Mouse (Mus musculus) bone marrow, adult 2 months (tissue): ENCODE data around the gene Nmnat3. TPM values are rescaled to one million over a fixed set of nuclear protein-coding genes. Genes with fewer than 3 reads are reported as not detected.

Experiments used
- H3K27ac ChIP-seq: fragments of 200-500 bp; 2 replicates; pipeline ENCODE4 v1.5.1; 2012; ENCODE audit warnings: low read depth, mild to moderate bottlenecking, control low read depth, inconsistent platforms, low read length; ENCODE audit not compliant: control insufficient read depth, poor library complexity, insufficient read depth
- H3K4me1 ChIP-seq: fragments of 200-500 bp; 2 replicates; pipeline ENCODE4 v1.6.1; 2011; ENCODE audit warnings: low read length; ENCODE audit not compliant: control insufficient read depth, insufficient read depth
- H3K4me3 ChIP-seq: fragments of 200-500 bp; replicated peaks from 2 replicates; pipeline ENCODE3; 2011; ENCODE audit warnings: mild to moderate bottlenecking, low read depth, low read length, control low read depth; ENCODE audit not compliant: control insufficient read depth
- CTCF ChIP-seq: fragments of 200-500 bp; IDR thresholded peaks from 2 replicates; pipeline ENCODE4 v1.5.1; 2011; ENCODE audit warnings: low read length, control low read depth; ENCODE audit not compliant: control insufficient read depth, insufficient read depth
- POLR2A ChIP-seq: fragments of 200-500 bp; IDR thresholded peaks from 2 replicates; pipeline ENCODE4 v1.6.1; 2011; ENCODE audit warnings: low read depth, mild to moderate bottlenecking, control low read depth, low read length, borderline replicate concordance; ENCODE audit not compliant: control insufficient read depth
- WGBS: fragments of 180-500 bp; shearing (Covaris S2); methylation state at CpG from one replicate; pipeline ENCODE4 v1.1.7; 2018; 5-methylcytosine and 5-hydroxymethylcytosine counted together
- polyA plus RNA-seq: library from polyadenylated mRNA; stranded (reverse); fragments of >200 nt; gene quantifications from 2 replicates; pipeline ENCODE4 v1.2.4, GENCODE M21; 2011; ENCODE audit warnings: low replicate concordance; ENCODE audit not compliant: missing spikeins, insufficient read depth, insufficient read length

Nmnat3 gene
- polyA plus RNA-seq, 1 experiment: 18.9 TPM

DNA sequence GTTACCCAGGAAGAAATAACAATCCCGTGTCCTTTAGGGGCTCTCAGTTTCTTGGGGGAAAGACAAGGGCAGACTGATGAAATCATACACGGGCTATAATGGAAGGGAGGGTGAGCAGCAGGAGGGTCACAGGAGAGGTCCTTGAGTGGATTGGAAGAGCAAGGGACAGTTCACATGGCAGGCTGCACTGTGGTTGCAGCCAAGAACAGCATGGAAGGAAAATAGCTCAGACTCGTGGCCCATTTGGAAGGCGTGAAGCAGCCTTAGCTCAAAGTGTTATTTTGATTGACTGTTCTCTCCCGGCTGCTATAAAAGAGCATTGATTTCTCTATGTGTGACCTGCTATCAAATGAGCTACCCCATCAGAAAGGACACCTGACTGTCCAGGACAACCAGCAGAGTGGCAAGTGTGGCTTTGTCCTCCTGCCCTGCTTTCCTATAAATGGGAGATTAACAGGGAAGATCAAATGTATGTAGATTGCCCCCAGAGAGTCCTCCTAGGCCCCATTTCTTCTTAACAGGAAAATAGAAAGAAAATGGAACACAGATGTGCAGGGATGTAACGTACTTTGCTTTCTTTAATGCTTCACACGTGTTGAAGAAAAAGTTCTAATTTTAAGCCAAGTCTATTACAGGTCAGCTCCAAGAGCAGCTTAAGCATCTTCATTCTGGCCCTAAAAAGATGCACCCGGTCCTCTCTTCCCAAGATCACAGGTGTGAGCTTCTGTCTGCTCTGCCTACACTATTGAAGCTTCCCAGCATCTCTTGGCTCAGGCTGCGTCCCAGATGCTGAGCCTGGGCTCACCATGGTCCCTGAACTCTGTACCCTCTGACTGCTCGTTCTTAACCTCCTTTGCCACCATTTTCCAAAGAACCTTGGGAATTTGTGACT is 100.8 kb downstream of the Nmnat3 start:
- no peaks in the 10 kb centered on the region for H3K4me1 ChIP-seq
- TF ChIP-seq CTCF: no peak
- TF ChIP-seq POLR2A: no peak
- WGBS: 86% methylated on average over 10 of the region's 10 CpGs
- no peak overlapping the region for H3K4me3 ChIP-seq
- H3K27ac ChIP-seq: no peak overlapping the region

DNA sequence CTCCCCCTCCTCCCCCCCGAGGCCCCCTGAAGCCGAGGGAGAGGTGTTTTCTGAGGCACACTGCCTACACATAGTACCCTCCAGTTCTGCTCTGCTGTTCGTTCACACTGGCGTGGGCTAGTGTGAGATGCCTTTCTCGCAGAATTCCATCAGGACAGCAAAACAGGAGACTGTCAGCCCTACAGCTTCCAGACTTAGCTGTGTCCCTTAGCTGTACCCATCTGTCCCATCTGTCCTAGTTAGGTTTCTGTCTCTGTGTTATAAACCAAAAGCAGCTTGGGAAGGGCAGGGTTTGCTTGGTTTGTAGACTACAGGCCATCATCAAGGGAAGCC is 101.4 kb downstream of the Nmnat3 start:
- Histone ChIP-seq H3K4me1 (no peaks in the 10 kb centered on the region), H3K27ac (no peak overlapping the region), H3K4me3 (no peak overlapping the region)
- WGBS: 91% methylated on average over 5 of the region's 5 CpGs
- TF ChIP-seq POLR2A (no peak), CTCF (no peak)

DNA sequence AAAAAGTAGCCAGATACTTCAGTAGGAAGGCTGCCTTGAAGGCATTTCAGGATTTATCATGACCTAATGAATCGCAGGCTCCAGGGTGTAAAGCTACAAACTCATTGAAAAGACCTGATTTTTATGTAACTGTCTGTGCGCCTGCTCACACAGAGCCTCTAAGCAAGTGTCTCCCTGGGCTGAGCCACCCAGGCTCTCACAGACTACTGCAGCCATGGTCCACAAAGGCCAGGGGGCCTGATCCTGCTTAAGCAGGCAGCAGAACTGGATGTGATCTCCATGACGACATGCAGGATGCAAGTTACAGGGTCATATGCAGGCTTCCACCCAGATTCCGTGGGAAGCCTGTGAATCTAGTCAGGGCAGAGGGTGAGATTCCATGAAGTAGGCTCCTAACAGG is 106.3 kb downstream of the Nmnat3 start:
- H3K27ac ChIP-seq: no peak overlapping the region
- H3K4me3 ChIP-seq: no peak overlapping the region
- no peaks in the 10 kb centered on the region for H3K4me1 ChIP-seq
- no peak for TF ChIP-seq CTCF
- no peak for TF ChIP-seq POLR2A
- 90% methylated on average over 4 of the region's 4 CpGs for WGBS

DNA sequence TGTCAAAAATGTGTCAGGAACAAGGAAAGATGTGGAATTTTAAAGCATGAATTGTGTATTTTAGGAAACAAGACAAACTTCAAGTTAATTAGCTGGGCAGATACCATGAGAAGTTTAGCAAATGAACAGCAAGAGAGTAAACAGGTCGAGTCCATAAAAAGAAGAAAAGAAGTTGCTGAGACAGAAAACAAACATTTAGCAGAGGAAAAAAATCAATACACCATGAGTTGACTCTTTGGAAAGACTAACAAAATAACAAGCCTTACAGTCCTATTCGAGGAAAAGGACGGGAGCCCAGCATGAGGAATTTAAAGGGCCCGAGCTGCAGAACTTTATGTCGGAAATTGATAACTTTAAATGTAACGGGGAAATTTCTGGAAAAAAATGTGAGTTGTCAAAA is 110.0 kb downstream of the Nmnat3 start:
- no peaks in the 10 kb centered on the region for H3K4me1 ChIP-seq
- 92% methylated on average over 6 of the region's 6 CpGs for WGBS
- H3K27ac ChIP-seq: no peak overlapping the region
- TF ChIP-seq CTCF (no peak), POLR2A (no peak)
- no peak overlapping the region for H3K4me3 ChIP-seq

DNA sequence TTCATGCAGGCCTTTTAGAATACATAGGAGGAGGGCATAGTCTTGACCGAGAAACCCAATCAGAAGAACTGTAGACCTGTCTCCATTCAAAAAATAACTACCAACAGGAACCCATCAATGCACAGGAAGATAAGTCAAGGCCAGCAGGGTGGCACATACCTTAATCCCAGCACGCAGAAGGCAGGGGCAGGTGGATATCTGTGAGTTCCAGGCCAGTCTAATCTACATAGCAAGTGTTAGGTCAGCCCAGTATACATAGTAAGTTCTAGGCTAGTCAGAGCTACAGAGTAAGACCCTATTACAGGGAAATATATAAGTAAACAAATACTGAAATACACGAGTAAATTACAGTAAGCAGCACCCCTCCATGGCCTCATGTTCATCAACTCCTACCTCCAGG is 110.6 kb downstream of the Nmnat3 start:
- H3K4me3 ChIP-seq: no peak overlapping the region
- no peak overlapping the region for H3K27ac ChIP-seq
- no peak for TF ChIP-seq POLR2A
- TF ChIP-seq CTCF: no peak
- H3K4me1 ChIP-seq: no peaks in the 10 kb centered on the region
- 84% methylated on average over 3 of the region's 3 CpGs for WGBS

DNA sequence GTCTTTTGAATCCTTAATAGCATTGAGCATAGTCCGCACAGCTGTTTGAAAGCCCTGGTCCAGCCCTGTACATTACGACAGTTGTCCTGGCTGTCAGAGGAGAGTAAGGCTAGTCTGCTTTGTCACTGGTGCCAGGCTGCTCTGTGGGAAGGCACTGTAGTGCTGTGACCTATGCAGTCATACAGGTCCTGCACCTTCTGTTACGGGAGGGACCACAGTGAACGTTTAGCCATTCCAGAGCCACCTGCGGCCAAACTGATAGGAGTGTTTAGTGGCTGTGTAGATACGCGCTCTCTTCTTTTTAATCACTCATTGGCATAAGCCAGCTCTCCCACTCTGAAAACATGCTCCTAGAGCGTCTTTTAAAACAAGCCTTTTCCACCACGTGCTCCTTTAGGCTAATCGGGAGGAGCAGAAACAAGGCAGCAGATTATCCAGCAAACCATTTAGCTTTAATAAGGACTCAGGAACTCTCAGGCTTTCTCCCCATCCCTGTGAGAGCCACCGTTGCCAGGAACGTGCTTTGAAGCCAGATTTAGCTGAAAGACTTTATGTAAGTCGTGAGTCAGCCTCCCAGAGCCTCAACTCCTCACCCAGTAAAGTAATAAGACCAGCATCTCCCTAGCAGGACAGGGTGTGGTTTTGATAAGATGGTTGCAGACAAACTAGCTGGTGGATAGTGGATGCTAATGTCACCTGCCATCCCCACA is 113.1 kb downstream of the Nmnat3 start:
- no peaks in the 10 kb centered on the region for H3K4me1 ChIP-seq
- 87% methylated on average over 13 of the region's 13 CpGs for WGBS

DNA sequence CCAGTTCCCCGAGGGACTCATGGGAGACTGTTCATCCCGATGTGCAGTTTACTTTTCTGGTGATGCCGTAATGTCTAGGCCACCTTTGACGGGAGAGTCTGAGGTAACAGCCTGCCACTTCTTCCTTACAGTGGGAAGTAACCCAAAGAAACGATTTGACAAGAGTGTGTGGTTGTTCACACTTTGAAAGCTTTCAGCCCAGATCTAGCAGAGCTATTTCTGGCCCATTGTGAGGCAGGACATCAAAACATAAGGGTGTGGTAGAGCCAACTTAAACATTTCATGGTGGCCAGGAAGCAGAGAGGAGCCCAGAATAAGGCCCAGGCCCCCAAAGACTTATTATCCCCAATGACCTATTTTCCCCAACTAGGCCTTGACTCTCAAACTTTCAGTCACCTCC is 114.4 kb downstream of the Nmnat3 start:
- TF ChIP-seq POLR2A (no peak), CTCF (no peak)
- Histone ChIP-seq H3K4me3 (no peak overlapping the region), H3K27ac (no peak overlapping the region), H3K4me1 (no peaks in the 10 kb centered on the region)
- 68% methylated on average over 5 of the region's 5 CpGs for WGBS

More for the DNA sequence above, 113.1 kb downstream of the Nmnat3 start:
- Histone ChIP-seq H3K4me3 (no peak overlapping the region), H3K27ac (no peak overlapping the region)
- TF ChIP-seq CTCF: no peak
- TF ChIP-seq POLR2A: no peak

DNA sequence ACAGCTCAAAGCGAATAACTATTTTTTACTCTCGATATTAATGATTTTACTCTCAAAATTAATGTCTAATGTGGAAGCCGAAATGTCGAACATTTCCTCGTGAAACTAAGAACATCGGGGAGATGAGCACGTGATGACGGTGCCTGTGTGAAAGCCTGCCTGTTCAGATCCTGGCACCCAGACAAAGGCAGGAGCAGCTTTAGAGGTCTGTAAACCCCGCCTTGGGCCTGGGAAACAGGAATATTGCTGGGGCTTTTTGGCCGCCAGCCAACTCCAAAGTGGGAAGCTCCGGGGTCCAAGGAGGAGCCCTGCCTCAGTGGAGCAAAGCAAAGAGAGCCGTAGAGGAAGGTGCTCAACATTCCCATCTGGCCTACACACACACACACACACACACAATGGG is 120.5 kb downstream of the Nmnat3 start:
- Histone ChIP-seq H3K27ac (no peak overlapping the region), H3K4me1 (no peaks in the 10 kb centered on the region), H3K4me3 (no peak overlapping the region)
- WGBS: 94% methylated on average over 12 of the region's 12 CpGs
- TF ChIP-seq POLR2A (no peak), CTCF (no peak)

DNA sequence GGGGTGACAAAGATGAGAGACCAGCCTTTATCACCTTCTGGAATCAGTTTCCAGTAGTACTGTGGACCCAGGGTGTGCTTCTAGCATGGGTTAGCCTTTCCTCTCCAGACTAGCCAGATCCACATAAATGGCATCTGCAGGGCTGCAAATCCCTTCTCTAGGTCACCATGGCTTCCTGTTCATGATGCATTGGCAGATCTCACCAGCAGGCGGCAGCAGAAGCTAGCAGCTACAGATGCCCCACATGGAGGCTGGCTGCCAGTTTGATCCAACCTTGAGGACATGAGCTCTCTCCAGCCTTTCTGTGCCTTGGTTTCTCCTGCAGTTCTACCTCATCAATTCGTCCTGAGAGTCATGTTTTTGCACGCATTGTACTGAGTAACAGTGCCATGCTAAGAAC is 121.9 kb downstream of the Nmnat3 start:
- TF ChIP-seq CTCF: peak; percentile 84
- no peak for TF ChIP-seq POLR2A
- no peak overlapping the region for H3K27ac ChIP-seq
- H3K4me1 ChIP-seq: no peaks in the 10 kb centered on the region
- no peak overlapping the region for H3K4me3 ChIP-seq
- WGBS: 52% methylated on average over 3 of the region's 3 CpGs

DNA sequence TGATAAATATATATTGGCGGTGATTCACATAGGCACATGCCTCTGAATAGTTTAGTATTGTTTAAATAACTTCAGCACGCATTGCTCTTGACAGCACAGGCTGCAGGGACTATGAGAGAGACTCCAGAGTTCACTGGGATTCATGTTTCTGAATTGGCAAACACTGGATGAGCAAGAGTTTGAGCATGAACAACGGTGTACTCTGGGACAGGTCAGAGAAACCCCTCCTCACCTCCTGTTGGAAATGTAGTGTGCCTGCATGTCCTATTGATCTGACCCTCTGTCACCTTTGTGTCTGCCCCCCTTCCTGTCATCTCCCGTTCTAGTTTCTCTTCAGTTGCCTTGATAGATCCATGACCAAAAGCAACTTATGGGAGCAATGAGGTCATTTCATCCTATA is 128.2 kb downstream of the Nmnat3 start:
- Histone ChIP-seq H3K4me1 (no peaks in the 10 kb centered on the region), H3K27ac (no peak overlapping the region), H3K4me3 (no peak overlapping the region)
- no peak for TF ChIP-seq POLR2A
- WGBS: 87% methylated on average over 4 of the region's 4 CpGs
